Mouse (Mus musculus) kidney, postnatal 0 days (tissue): ENCODE measurements around the gene Megf8. TPM values are rescaled to one million over a fixed set of nuclear protein-coding genes. Genes with fewer than 3 reads are reported as not detected.

Source experiments
- ATAC-seq: fragments of 200-750 bp; cut with Nextera tagmentation; replicated peaks from 2 replicates; pipeline ENCODE4 v1.8.0; 2017; ENCODE audit warnings: low read depth, moderate number of reproducible peaks, moderate TSS enrichment, moderate library complexity; ENCODE audit not compliant: low FRiP score
- DNase-seq: peaks from one replicate; pipeline ENCODE4 v3.0.0-alpha.2; 2016; ENCODE audit warnings: low spot score
- H3K27ac ChIP-seq: fragments of 300-500 bp; sonication (generic); 2 replicates; pipeline ENCODE4 v1.5.1; 2014; ENCODE audit warnings: mild to moderate bottlenecking
- H3K27me3 ChIP-seq: fragments of 300-500 bp; sonication (generic); 2 replicates; pipeline ENCODE4 v1.6.1; 2014; ENCODE audit warnings: low read length, mixed read lengths; ENCODE audit not compliant: insufficient read depth
- H3K36me3 ChIP-seq: fragments of 300-500 bp; sonication (generic); 2 replicates; pipeline ENCODE4 v1.6.1; 2014; ENCODE audit warnings: low read length, mixed read lengths; ENCODE audit not compliant: insufficient read depth
- H3K4me1 ChIP-seq: fragments of 300-500 bp; sonication (generic); replicated peaks from 2 replicates; pipeline ENCODE4 v1.6.1; 2014; ENCODE audit warnings: antibody characterized with exemption, low read length, mixed read lengths; ENCODE audit not compliant: insufficient read depth
- H3K4me2 ChIP-seq: fragments of 300-500 bp; sonication (generic); 2 replicates; pipeline ENCODE4 v1.6.1; 2014; ENCODE audit warnings: mild to moderate bottlenecking, low read length, moderate library complexity, mixed read lengths
- H3K4me3 ChIP-seq: fragments of 300-500 bp; sonication (generic); replicated peaks from 2 replicates; pipeline ENCODE4 v1.5.1; 2014; ENCODE audit warnings: low read depth, low read length
- H3K9ac ChIP-seq: fragments of 300-500 bp; sonication (generic); 2 replicates; pipeline ENCODE4 v1.6.1; 2014; ENCODE audit warnings: low read depth, low read length
- H3K9me3 ChIP-seq: fragments of 300-500 bp; sonication (generic); replicated peaks from 2 replicates; pipeline ENCODE4 v1.6.1; 2016; ENCODE audit warnings: low read length, inconsistent platforms, mixed read lengths
- CTCF ChIP-seq: IDR thresholded peaks from 2 replicates; pipeline ENCODE4 v1.5.1; 2016; ENCODE audit warnings: antibody characterized with exemption, low read depth, mild to moderate bottlenecking, moderate library complexity
- WGBS: fragments of 180-500 bp; shearing (Covaris S2); extraction: QIAGEN DNeasy Blood & Tissue Kit; methylation state at CpG from one replicate; pipeline ENCODE4 v1.1.7; 2014; 5-methylcytosine and 5-hydroxymethylcytosine counted together
- polyA plus RNA-seq: library from polyadenylated mRNA; unstranded; fragments of >200 nt; fragmentation: Nextera tagmentation; extraction: Ambion mirVana; gene quantifications from 2 replicates; pipeline ENCODE4 v1.2.1, GENCODE M21; 2015

Megf8 gene
- polyA plus RNA-seq, 1 experiment from 2014 or later = 8.1 TPM

DNA sequence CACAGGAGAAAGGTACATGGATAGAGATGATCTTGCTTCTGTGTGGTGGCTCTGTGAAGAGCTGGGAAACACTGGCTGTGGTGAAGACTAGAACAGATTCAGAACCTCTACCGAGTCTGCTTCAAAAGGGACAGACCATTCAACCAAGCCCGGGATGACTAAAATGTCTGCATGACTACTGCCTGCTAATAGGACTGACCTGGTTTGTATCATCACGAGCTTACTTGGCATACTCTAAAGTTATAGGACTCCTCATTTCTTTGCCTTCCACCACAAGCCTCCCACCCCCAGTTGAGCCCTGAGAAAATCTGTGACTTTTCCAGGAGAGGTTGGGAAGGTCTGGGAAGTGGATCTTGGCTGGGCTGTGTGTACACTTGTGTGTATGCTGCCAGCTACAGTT lies 94.9 kb downstream of the Megf8 start:
- no peak overlapping the region for H3K27ac ChIP-seq
- 90% methylated on average over 3 of the region's 3 CpGs for WGBS
- H3K9ac ChIP-seq = no peak overlapping the region
- no peaks in the 10 kb centered on the region for H3K27me3 ChIP-seq
- no peak for ATAC-seq
- no peaks in the 10 kb centered on the region for H3K4me1 ChIP-seq
- H3K4me3 ChIP-seq = no peak overlapping the region
- no peak overlapping the region for H3K4me2 ChIP-seq
- DNase-seq = no peak
- no peak for TF ChIP-seq CTCF
- no peaks in the 10 kb centered on the region for H3K9me3 ChIP-seq
- no peaks in the 10 kb centered on the region for H3K36me3 ChIP-seq

- 35% methylated on average over 7 of the region's 7 CpGs for WGBS
- H3K4me1 ChIP-seq = no peaks in the 10 kb centered on the region
- H3K9me3 ChIP-seq = no peaks in the 10 kb centered on the region
- no peak within 1 kb of the TSS for H3K4me2 ChIP-seq
- TF ChIP-seq CTCF = no peak
- H3K36me3 ChIP-seq = no peaks in the 10 kb centered on the region
- no peak within 1 kb of the TSS for H3K9ac ChIP-seq
- no peak within 1 kb of the TSS for H3K4me3 ChIP-seq
- ATAC-seq (no peak), DNase-seq (no peak)
- H3K27me3 ChIP-seq = no peaks in the 10 kb centered on the region
- no peak within 1 kb of the TSS for H3K27ac ChIP-seq
These were observed 96.0 kb downstream of the Megf8 start, which contains the start of gene Cxcl17 for GRCm38 (mm10) chr7:25412833-25413441. Gene Cxcl17 (minus strand): TSS chr7:25412886.

Other genes starting within 250 kb of the Megf8 start
- gene Grik5, start 244.8 kb upstream of the Megf8 start, polyA plus RNA-seq = 3.4 and 3.5 TPM in 2 replicates
- gene Zfp574, start 244.6 kb upstream of the Megf8 start, polyA plus RNA-seq = 23.5 and 24.9 TPM in 2 replicates
- 0.45 and 0.59 TPM in 2 replicates for gene Pou2f2, start 137.4 kb upstream of the Megf8 start, polyA plus RNA-seq
- 13.9 and 15.6 TPM in 2 replicates for gene Dedd2, start 96.5 kb upstream of the Megf8 start, polyA plus RNA-seq
- 1.9 and 2.1 TPM in 2 replicates for gene Zfp526, start 95.7 kb upstream of the Megf8 start, polyA plus RNA-seq
- 7.8 and 9.8 TPM in 2 replicates for gene Gsk3a, start 79.3 kb upstream of the Megf8 start, polyA plus RNA-seq
- 12.7 and 18.6 TPM in 2 replicates for gene Erf, start 66.4 kb upstream of the Megf8 start, polyA plus RNA-seq
- 22.0 and 23.3 TPM in 2 replicates for gene Cic, start 49.5 kb upstream of the Megf8 start, polyA plus RNA-seq
- 144 and 152 TPM in 2 replicates for gene Pafah1b3, start 19.2 kb upstream of the Megf8 start, polyA plus RNA-seq
- gene Prr19, start 15.8 kb upstream of the Megf8 start, polyA plus RNA-seq = 0.21 and 0.26 TPM in 2 replicates
- gene Tmem145, start 11.1 kb upstream of the Megf8 start, polyA plus RNA-seq = 0.23 and 0.50 TPM in 2 replicates
- not detected in 2 replicates for gene Cnfn, start 52.6 kb downstream of the Megf8 start, polyA plus RNA-seq
- gene Lipe, start 81.5 kb downstream of the Megf8 start, polyA plus RNA-seq = 6.4 and 6.5 TPM in 2 replicates
- gene Cxcl17, start 95.7 kb downstream of the Megf8 start, polyA plus RNA-seq = 0.43 and 0.47 TPM in 2 replicates
- gene Ceacam1, start 160.4 kb downstream of the Megf8 start, polyA plus RNA-seq = 4.7 and 6.3 TPM in 2 replicates
- gene Ceacam2, start 222.7 kb downstream of the Megf8 start, polyA plus RNA-seq = 0.07 TPM in 1 of 2 replicates, not detected in the other